Mouse (Mus musculus) liver, adult 2 months (tissue): ENCODE results near the gene Trabd2b. TPM values are rescaled to one million over a fixed set of nuclear protein-coding genes. Genes with fewer than 3 reads are reported as not detected.

Experiments
- DNase-seq: peaks from one replicate; pipeline ENCODE4 v3.0.0-alpha.2; 2011; ENCODE audit warnings: low read depth, low spot score; ENCODE audit errors: extremely low read depth
- H3K27ac ChIP-seq: fragments of 200-500 bp; replicated peaks from 2 replicates; pipeline ENCODE4 v1.5.1; 2012; ENCODE audit warnings: low read depth, mild to moderate bottlenecking, control low read depth, inconsistent platforms, low read length; ENCODE audit not compliant: insufficient read depth
- H3K27me3 ChIP-seq: fragments of 200-500 bp; 2 replicates; pipeline ENCODE4 v1.6.1; 2012; ENCODE audit warnings: mild to moderate bottlenecking, moderate library complexity, low read length, inconsistent platforms; ENCODE audit not compliant: control insufficient read depth, insufficient read depth
- H3K36me3 ChIP-seq: fragments of 200-500 bp; 2 replicates; pipeline ENCODE4 v1.6.1; 2012; ENCODE audit warnings: low read length, inconsistent platforms; ENCODE audit not compliant: control insufficient read depth, insufficient read depth
- H3K4me1 ChIP-seq: fragments of 200-500 bp; 2 replicates; pipeline ENCODE4 v1.6.1; 2011; ENCODE audit warnings: low read length; ENCODE audit not compliant: control insufficient read depth, insufficient read depth
- H3K4me3 ChIP-seq: fragments of 200-500 bp; 2 replicates; pipeline ENCODE4 v1.5.1; 2011; ENCODE audit warnings: low read depth, mild to moderate bottlenecking, control low read depth, low read length, moderate library complexity; ENCODE audit not compliant: insufficient read depth
- H3K79me2 ChIP-seq: fragments of 200-500 bp; 2 replicates; pipeline ENCODE4 v1.6.1; 2012; ENCODE audit warnings: inconsistent platforms, mild to moderate bottlenecking, low read length, moderate library complexity; ENCODE audit not compliant: control insufficient read depth, insufficient read depth
- H3K9ac ChIP-seq: fragments of 200-500 bp; 2 replicates; pipeline ENCODE4 v1.6.1; 2012; ENCODE audit warnings: low read depth, mild to moderate bottlenecking, control low read depth, inconsistent platforms, low read length
- CTCF ChIP-seq: fragments of 200-500 bp; IDR thresholded peaks from 2 replicates; pipeline ENCODE4 v1.5.1; 2011; ENCODE audit warnings: low read depth, low read length, control low read depth
- POLR2A ChIP-seq: fragments of 200-500 bp; IDR thresholded peaks from 2 replicates; pipeline ENCODE4 v1.6.1; 2011; ENCODE audit warnings: low read length, control low read depth; ENCODE audit not compliant: insufficient read depth; ENCODE audit errors: extremely low read depth
- WGBS: fragments of 180-500 bp; shearing (Covaris S2); methylation state at CpG from one replicate; pipeline ENCODE4 v1.1.7; 2018; 5-methylcytosine and 5-hydroxymethylcytosine counted together
- polyA plus RNA-seq: library from polyadenylated mRNA; depleted of rRNA; stranded (reverse); fragments of >200 nt; gene quantifications from 2 replicates; pipeline ENCODE4 v1.2.3, GENCODE M21; 2012
- total RNA-seq: library from RNA; depleted of rRNA; stranded (reverse); fragments of >200 nt; gene quantifications from 2 replicates; pipeline ENCODE4 v1.2.3, GENCODE M21; 2014

Gene Trabd2b
- total and polyA plus RNA-seq, 2 experiments = 0.09 to 0.10 TPM

- no peak for TF ChIP-seq POLR2A
- no peak for TF ChIP-seq CTCF
- WGBS = 78% methylated on average over 20 of the region's 20 CpGs
- Histone ChIP-seq H3K27me3 (peaks cover 2% of the 10 kb centered on the region; the same call in 1 of the 2 replicates), H3K9ac (no peak overlapping the region), H3K4me3 (no peak overlapping the region), H3K36me3 (no peaks in the 10 kb centered on the region), H3K4me1 (no peaks in the 10 kb centered on the region), H3K79me2 (no peaks in the 10 kb centered on the region), H3K27ac (no peak overlapping the region)
- no peak for DNase-seq
These were observed 237.2 kb downstream of the Trabd2b start for GRCm38 (mm10) chr4:114643679-114644208.

DNA sequence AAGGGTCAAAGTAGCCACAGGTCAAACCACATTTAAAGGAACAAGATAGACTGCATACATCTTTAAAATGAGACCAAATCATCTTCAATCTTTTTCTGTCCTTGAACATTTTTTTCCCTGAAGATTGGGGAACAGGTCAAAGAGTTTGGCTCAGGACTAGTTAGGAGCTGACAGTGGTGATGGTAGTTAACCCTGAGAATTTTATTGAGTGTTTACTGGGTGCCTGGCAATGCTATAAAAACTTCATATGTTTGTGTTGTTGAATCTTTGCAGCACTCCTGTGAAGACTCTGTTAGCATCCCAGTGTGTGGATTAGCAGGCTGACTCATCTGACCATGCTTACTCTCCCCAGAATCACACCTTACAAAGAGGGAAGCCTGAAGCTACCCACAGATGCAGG lies 238.8 kb downstream of the Trabd2b start:
- no peak for DNase-seq
- Histone ChIP-seq H3K79me2 (no peaks in the 10 kb centered on the region), H3K4me3 (no peak overlapping the region), H3K4me1 (no peaks in the 10 kb centered on the region), H3K27me3 (peaks cover 3% of the 10 kb centered on the region; the same call in 1 of the 2 replicates), H3K9ac (no peak overlapping the region), H3K27ac (no peak overlapping the region), H3K36me3 (no peaks in the 10 kb centered on the region)
- TF ChIP-seq POLR2A = no peak
- no peak for TF ChIP-seq CTCF

- Histone ChIP-seq H3K27me3 (peaks cover 3% of the 10 kb centered on the region; the same call in 1 of the 2 replicates), H3K9ac (no peak overlapping the region), H3K4me1 (no peaks in the 10 kb centered on the region), H3K27ac (no peak overlapping the region), H3K36me3 (no peaks in the 10 kb centered on the region), H3K4me3 (no peak overlapping the region), H3K79me2 (no peaks in the 10 kb centered on the region)
- 69% methylated on average over 13 of the region's 13 CpGs for WGBS
- DNase-seq = no peak
- TF ChIP-seq POLR2A (no peak), CTCF (no peak)
These were observed 240.5 kb downstream of the Trabd2b start for GRCm38 (mm10) chr4:114646825-114647681.

GRCm38 (mm10) chr4:114647689-114648088 lies 241.2 kb downstream of the Trabd2b start:
- Histone ChIP-seq H3K36me3 (no peaks in the 10 kb centered on the region), H3K4me1 (no peaks in the 10 kb centered on the region), H3K27ac (no peak overlapping the region), H3K79me2 (no peaks in the 10 kb centered on the region), H3K4me3 (no peak overlapping the region), H3K27me3 (peaks cover 3% of the 10 kb centered on the region; the same call in 1 of the 2 replicates), H3K9ac (no peak overlapping the region)
- WGBS = 6% methylated on average over 4 of the region's 4 CpGs
- TF ChIP-seq POLR2A (no peak), CTCF (peak; percentile 96)
- DNase-seq = peak; percentile 8

- no peak for DNase-seq
- WGBS = 13% methylated on average over 28 of the region's 28 CpGs
- Histone ChIP-seq H3K4me1 (no peaks in the 10 kb centered on the region), H3K36me3 (no peaks in the 10 kb centered on the region), H3K27ac (no peak overlapping the region), H3K79me2 (no peaks in the 10 kb centered on the region), H3K9ac (no peak overlapping the region), H3K4me3 (no peak overlapping the region), H3K27me3 (peaks cover 3% of the 10 kb centered on the region; the same call in 1 of the 2 replicates)
- TF ChIP-seq CTCF (no peak), POLR2A (no peak)
These were observed 242.1 kb downstream of the Trabd2b start for GRCm38 (mm10) chr4:114648532-114649074.

DNA sequence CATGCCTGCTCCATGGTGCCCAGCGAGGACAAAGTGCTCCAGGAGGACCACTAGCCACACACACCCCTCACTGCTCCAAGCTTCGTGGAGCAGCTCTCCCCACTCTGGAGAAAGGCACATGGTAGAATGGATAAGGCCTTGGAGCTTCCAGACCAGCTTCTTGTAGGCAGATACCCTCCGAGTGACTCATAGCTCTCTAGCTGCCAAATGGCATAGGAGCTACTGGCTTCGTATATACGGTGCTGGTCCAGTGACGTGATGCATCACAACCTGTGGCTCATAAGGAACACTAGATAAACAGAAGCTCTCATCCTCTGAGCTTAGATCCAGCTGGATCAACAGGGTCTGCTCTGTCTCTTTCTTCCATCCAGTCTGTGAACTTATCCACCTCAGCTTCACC lies 244.0 kb downstream of the Trabd2b start:
- TF ChIP-seq CTCF = no peak
- TF ChIP-seq POLR2A = no peak
- WGBS = 77% methylated on average over 6 of the region's 6 CpGs
- no peaks in the 10 kb centered on the region for H3K79me2 ChIP-seq
- H3K4me3 ChIP-seq = no peak overlapping the region
- H3K27ac ChIP-seq = no peak overlapping the region
- H3K4me1 ChIP-seq = no peaks in the 10 kb centered on the region
- DNase-seq = no peak
- no peaks in the 10 kb centered on the region for H3K36me3 ChIP-seq
- peaks cover 3% of the 10 kb centered on the region; the same call in 1 of the 2 replicates for H3K27me3 ChIP-seq
- H3K9ac ChIP-seq = no peak overlapping the region
